Mouse (Mus musculus): ENCODE data around the gene Ksr1.
A peak's percentile ranks its signal among the peaks of the same experiment; 100 is the strongest.

Gene Ksr1

DNA sequence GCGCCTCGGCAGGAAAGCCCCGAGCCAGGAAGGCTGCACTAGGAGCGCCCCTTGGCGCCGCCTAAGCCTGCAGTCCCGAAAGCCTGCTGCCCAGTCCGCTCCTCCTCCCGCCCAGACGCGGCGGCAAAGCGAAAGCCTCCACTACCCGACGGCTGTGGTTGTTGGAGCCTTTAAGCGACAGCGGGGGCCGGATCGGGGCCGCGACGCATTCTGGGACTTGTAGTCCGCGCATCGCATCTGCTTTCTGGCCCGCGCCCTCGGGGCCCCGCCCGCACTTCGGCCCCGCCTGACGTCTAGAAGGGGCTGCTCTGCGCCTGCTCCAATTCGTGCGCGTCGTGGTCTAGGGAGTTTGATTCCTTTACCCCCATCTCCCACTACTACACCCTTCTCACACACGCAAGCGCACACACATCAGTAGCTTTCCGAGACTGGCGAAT lies at the start of gene Ksr1:
Ksr1 (minus strand) TSS at position 77 of the 437 bp plus-strand sequence.
- DNase-seq (ENCODE audit: low spot score) = peak; percentile 90

GRCm38 (mm10) chr11:79192176-79192575 lies 46.0 kb upstream of the Ksr1 start:
- no peak for DNase-seq (ENCODE audit: low spot score)

- DNase-seq (ENCODE audit: low spot score) = no peak
Observed at GRCm38 (mm10) chr11:79191214-79191613, 45.0 kb upstream of the Ksr1 start.

DNA sequence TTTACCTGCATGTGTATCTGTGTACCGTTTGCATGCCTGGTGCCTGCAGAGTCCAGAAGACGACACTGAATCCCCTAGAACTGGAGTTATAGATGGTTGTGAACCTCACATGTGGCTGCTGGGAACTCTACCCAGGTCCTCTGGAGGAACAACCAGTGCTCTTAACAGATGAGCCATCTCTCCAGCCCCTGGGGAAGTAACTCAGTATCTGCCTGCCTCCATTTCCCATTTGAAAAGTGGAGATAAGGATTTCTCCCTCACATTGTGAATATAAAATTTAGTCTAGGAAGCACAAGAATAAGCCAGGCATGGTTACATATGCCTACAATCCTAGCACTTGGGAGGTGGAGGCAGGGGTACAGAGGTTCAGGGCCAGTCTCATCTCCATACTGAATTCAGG lies 44.0 kb upstream of the Ksr1 start:
- DNase-seq (ENCODE audit: low spot score) = no peak

GRCm38 (mm10) chr11:79188176-79188575 lies 42.0 kb upstream of the Ksr1 start:
- DNase-seq (ENCODE audit: low spot score) = peak; percentile 75

GRCm38 (mm10) chr11:79187291-79187690 lies 41.1 kb upstream of the Ksr1 start:
- DNase-seq (ENCODE audit: low spot score) = peak; percentile 15

DNA sequence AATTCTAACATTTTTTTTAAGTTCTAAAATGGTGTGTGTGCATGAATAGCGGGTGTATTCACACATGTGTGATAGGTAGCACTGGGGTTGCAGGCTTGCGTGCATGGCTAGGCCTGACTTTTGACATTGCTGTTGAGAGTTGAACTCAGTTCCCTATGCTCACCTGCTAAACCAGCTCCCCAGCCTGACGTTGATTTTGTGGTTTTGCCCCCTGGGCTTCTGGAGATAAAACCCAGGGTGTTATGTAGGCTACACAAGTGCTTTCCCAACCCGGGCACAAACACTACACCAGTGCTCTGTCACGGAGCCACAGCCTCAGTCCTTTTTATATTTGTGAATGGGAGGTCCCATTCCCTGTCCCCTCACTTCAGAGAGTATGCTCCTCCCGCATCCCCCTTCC lies 39.5 kb upstream of the Ksr1 start:
- DNase-seq (ENCODE audit: low spot score) = no peak

GRCm38 (mm10) chr11:79184126-79184888 lies 38.1 kb upstream of the Ksr1 start:
- DNase-seq (ENCODE audit: low spot score) = no peak

GRCm38 (mm10) chr11:79183400-79183799 lies 37.2 kb upstream of the Ksr1 start:
- no peak for DNase-seq (ENCODE audit: low spot score)

GRCm38 (mm10) chr11:79182881-79183280 lies 36.7 kb upstream of the Ksr1 start:
- DNase-seq (ENCODE audit: low spot score) = no peak

DNA sequence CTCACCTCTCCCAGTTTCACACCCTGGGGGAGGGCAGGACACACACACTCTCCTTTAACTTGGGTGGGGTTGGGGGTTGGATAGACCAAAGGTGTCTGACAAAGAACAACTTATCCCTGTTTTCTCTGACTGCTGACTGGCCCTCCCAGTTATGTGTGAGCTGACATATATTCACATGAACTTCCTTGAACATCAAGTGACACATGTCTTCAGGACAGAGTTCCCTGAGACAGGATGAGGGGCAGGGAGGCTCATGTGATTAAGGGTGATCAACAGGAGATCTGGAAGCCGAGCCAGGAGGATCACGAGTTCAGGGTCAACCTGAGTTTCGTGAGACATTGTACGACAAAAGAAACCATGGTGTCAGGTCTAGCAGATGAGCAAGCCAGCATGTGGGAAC lies 35.7 kb upstream of the Ksr1 start:
- DNase-seq (ENCODE audit: low spot score) = no peak

GRCm38 (mm10) chr11:79176687-79177086 lies 30.5 kb upstream of the Ksr1 start:
- no peak for DNase-seq (ENCODE audit: low spot score)

DNA sequence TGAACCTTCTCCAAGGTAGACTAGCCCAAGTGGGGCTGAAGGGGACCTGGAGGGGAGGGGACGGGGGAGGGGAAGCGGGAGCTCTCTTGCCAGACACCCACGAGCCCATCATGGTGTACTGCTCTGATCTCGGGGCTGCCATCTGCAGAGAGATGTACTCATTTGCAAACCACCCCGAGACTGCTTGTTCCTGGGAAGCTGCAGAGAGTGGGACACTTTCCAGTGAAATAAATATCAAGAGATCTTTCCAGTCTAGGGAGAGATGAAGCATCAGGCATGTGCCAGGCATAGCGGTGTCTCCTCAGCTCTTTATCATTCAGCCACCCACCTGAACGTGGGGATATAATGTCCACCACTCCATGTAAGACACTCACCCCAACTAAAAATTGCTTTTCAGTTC lies 25.8 kb upstream of the Ksr1 start:
- DNase-seq (ENCODE audit: low spot score) = no peak

GRCm38 (mm10) chr11:79166582-79167300 lies 20.5 kb upstream of the Ksr1 start:
- no peak for DNase-seq (ENCODE audit: low spot score)

DNA sequence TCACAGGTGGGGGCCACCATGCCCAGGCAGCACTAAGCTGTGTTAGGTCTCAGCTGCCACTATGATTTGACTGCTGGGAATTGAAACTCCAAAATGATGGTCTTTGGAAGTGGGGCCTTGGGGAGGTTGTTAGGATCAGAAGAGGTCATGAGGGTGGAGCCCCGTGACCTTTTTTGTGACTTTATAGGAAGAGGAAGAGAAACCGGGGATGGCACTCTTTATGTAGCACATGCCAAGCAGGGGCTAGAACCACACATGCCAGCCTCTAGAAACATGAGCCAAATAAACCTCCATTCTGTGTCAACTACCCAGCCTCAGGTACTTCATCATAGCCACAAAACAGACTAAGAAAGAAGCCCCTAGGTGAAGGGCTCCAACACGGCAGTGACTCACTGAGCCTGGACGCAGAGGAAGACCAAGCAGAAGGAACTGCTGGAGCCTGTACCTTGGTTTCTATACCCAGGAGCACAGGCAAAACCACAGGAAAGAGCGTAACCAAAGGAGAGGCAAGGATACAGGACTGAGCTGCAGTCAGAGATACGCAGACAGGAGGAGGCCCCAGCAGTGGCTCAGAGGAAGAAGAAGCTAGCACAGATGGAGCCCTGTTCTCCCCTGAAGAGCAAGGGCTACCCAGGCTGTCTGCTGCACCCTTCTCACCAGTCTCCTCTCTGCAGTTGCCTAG lies 15.0 kb upstream of the Ksr1 start:
- no peak for DNase-seq (ENCODE audit: low spot score)

- no peak for DNase-seq (ENCODE audit: low spot score)
Observed at GRCm38 (mm10) chr11:79160127-79160526, 13.9 kb upstream of the Ksr1 start.

DNA sequence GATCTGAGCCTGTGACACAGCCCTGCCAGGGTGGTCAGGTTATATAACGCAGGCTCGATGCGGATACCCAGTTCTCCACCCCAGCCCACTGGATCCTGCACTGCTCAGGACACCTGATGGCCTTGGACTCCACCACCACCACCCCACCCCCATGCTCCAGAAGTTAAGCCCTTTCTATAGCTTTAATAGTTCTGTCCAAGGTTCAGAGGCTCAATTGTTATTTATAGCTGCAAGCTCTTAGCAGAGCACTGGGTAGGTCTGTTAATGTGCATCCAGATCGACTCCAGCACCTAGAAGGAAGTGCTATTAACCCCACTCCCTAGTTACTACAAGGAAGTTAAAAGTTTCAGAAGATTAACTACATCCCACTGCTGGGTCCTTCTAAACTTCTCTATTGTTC lies 11.5 kb upstream of the Ksr1 start:
- DNase-seq (ENCODE audit: low spot score) = no peak

GRCm38 (mm10) chr11:79155348-79155747 lies 9.1 kb upstream of the Ksr1 start:
- no peak for DNase-seq (ENCODE audit: low spot score)

- DNase-seq (ENCODE audit: low spot score) = no peak
Observed at GRCm38 (mm10) chr11:79152696-79153095, 6.5 kb upstream of the Ksr1 start.

DNA sequence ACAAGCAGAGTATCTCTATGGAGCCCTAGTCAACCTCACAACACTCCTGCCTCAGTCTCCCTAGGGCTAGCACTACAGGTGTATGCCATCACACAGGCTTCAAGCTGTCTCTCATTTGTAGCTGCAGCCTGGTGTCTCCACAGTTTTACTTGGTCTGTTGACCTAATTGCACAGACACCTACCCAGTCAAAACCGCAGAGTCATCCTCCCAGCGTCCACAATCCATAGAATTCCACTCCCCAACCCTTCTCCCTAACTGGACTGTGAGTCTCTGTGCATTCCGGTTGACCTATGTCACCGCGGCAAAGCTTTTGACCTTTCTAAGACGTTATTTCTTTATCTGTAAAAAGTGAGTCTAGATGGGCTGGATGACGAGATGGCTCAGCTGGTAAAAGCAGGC lies 5.7 kb upstream of the Ksr1 start:
- no peak for DNase-seq (ENCODE audit: low spot score)

DNA sequence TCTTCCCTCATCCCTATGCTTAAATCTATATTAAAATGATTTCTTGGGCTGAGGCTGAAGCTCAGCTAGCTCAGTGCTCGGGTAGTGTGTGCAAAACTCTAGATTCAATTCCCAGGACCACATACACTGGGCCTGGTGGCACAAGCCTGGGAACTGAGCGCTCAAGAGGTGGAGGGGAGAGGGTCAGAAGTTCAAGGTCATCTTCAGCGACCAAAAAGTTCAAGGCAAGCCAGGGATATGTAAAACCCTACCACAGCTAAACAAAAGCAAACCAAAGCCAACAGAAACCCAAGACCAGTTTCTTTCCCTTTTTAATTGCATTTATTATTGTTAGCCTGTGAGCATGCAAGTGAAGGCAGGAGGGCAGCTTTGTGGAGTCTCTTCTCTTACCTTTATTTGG lies 4.1 kb upstream of the Ksr1 start:
- DNase-seq (ENCODE audit: low spot score) = no peak

- no peak for DNase-seq (ENCODE audit: low spot score)
Observed at GRCm38 (mm10) chr11:79149295-79149694, 3.1 kb upstream of the Ksr1 start.

DNA sequence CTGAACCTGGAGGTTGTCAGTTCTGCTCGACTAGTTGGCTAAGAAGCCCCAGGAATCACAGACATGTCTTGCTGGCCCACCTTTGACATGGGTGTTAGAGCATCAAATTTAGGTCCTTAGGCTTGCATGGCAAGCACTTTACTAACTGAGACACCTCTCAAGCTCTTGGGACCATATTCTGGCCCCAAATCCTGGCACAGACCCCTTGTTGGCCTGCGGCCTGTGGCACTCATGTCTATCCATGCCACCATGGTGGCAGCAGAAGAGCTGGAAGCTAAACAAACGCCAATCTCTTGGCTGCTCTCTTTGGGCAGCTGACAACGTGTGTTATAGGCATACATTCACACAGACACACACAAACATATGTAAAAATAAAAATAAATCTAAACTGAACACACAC lies 2.6 kb upstream of the Ksr1 start:
- DNase-seq (ENCODE audit: low spot score) = no peak
